Mouse (Mus musculus): ENCODE results near the gene Cped1.

DNA sequence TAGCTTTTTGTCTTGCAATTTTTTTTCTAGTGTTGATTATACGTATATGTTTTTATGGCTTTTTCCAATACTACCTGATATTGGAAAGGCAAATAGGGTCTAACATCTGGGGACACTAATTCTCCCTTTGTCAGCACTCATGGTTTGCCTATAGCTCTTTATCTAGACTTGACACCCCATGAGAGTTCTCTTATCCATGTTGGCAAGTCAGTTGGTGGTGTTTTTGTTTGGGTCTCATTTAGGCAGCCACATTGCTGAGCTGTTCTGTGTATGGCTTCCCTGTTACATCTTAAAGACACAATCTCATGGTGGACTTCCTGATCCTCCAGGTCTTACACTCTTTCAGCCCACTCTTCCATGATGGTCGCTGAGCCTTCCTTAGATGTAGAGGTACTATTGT, 42.1 kb downstream of the Cped1 start:
- no peak for TF ChIP-seq MYOG (IDR thresholded peaks at IDR 0.05; ENCODE audit: control insufficient read depth in 1 of 3, insufficient read depth in 1 of 3, insufficient read length in 2 of 3, low read depth in 2 of 3)
- TF ChIP-seq POLR2A (IDR thresholded peaks at IDR 0.05; ENCODE audit: insufficient read length, low read depth), result no peak
- no peak for TF ChIP-seq E2F4 (IDR thresholded peaks at IDR 0.05; ENCODE audit: insufficient read depth)
- TF ChIP-seq TCF12 (IDR thresholded peaks at IDR 0.05; ENCODE audit: insufficient read depth, poor library complexity, severe bottlenecking), result no peak
